Mouse (Mus musculus): Measurements from ENCODE around the gene Fam43a. TPM values are rescaled to one million over a fixed set of nuclear protein-coding genes. Genes with fewer than 3 reads are reported as not detected.

Gene Fam43a
- polyA plus RNA-seq, 1 experiment from 2014 or later = 10.2 TPM

DNA sequence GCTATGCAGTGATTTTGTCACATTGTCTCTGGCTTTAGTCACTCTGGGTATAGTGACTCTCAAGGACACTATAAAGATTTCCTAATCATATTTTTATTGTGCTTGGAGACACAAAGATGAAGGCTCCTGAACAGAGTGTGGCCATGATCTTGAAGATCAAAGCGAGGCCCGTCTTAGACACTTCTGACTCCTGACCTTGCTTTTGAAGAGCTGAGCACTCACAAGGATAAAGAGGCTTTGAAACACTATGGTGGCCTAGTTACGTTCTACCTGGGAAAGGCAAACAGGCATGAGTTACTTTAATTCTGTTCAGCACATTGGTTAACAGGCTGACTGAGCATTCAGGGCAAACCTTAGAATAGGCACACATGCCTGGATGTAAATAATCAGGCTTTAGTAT is 16.8 kb downstream of the Fam43a start:
- Histone ChIP-seq H3K4me1 (replicated peaks; ENCODE audit: control insufficient read depth, insufficient read depth, low read length) (no peaks in the 10 kb centered on the region), H3K4me2 (replicated peaks) (no peak overlapping the region), H3K27me3 (ENCODE audit: control insufficient read depth, insufficient read depth, low read length) (no peaks in the 10 kb centered on the region; the same call in 1 of the 2 replicates), H3K27ac (no peak overlapping the region), H3K9ac (no peak overlapping the region), H3K9me3 (ENCODE audit: control insufficient read depth, low read length) (no peaks in the 10 kb centered on the region), H3K4me3 (replicated peaks; ENCODE audit: low read length) (no peak overlapping the region), H3K36me3 (replicated peaks; ENCODE audit: control insufficient read depth, insufficient read depth) (no peaks in the 10 kb centered on the region)
- ATAC-seq (ENCODE audit: low FRiP score) (no peak), DNase-seq (ENCODE audit: low spot score) (no peak)
- WGBS = 89% methylated on average over 3 of the region's 3 CpGs

- H3K4me2 ChIP-seq (replicated peaks) = no peak overlapping the region
- H3K36me3 ChIP-seq (replicated peaks; ENCODE audit: control insufficient read depth, insufficient read depth) = no peaks in the 10 kb centered on the region
- no peak for ATAC-seq (ENCODE audit: low FRiP score)
- no peaks in the 10 kb centered on the region; the same call in 1 of the 2 replicates for H3K27me3 ChIP-seq (ENCODE audit: control insufficient read depth, insufficient read depth, low read length)
- no peak overlapping the region for H3K9ac ChIP-seq
- no peak for DNase-seq (ENCODE audit: low spot score)
- no peak overlapping the region for H3K27ac ChIP-seq
- no peak overlapping the region for H3K4me3 ChIP-seq (replicated peaks; ENCODE audit: low read length)
- no peaks in the 10 kb centered on the region for H3K9me3 ChIP-seq (ENCODE audit: control insufficient read depth, low read length)
- WGBS = 85% methylated on average over 7 of the region's 7 CpGs
- H3K4me1 ChIP-seq (replicated peaks; ENCODE audit: control insufficient read depth, insufficient read depth, low read length) = no peaks in the 10 kb centered on the region
These were observed 24.1 kb downstream of the Fam43a start for GRCm38 (mm10) chr16:30623645-30624044.

DNA sequence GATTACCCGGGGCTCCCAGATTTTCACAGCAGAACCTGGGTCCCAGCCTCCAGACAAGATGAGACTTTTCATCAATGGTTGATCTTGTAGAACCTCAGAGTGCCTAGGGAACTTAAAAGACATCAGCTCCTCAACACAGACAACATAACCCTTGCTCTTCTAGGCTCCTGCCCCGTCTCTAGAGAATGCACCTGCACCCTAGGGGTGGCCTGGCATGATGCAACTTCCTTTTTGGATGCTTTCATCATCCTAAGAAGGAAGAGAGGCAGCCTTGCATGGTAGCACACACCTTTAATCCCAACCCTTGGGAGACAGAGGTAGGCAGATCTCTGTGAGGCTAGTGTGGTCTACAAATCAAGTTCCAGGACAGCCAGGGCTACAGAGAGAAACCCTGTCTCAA is 25.1 kb downstream of the Fam43a start:
- H3K9me3 ChIP-seq (ENCODE audit: control insufficient read depth, low read length) = no peaks in the 10 kb centered on the region
- no peak for ATAC-seq (ENCODE audit: low FRiP score)
- no peak for DNase-seq (ENCODE audit: low spot score)
- no peaks in the 10 kb centered on the region for H3K27me3 ChIP-seq (ENCODE audit: control insufficient read depth, insufficient read depth, low read length)
- H3K27ac ChIP-seq = no peak overlapping the region
- no peak overlapping the region for H3K4me2 ChIP-seq (replicated peaks)
- no peaks in the 10 kb centered on the region for H3K4me1 ChIP-seq (replicated peaks; ENCODE audit: control insufficient read depth, insufficient read depth, low read length)
- H3K4me3 ChIP-seq (replicated peaks; ENCODE audit: low read length) = no peak overlapping the region
- WGBS = 76% methylated on average over 2 of the region's 2 CpGs
- H3K36me3 ChIP-seq (replicated peaks; ENCODE audit: control insufficient read depth, insufficient read depth) = no peaks in the 10 kb centered on the region
- H3K9ac ChIP-seq = no peak overlapping the region

- Histone ChIP-seq H3K4me3 (replicated peaks; ENCODE audit: low read length) (no peak overlapping the region), H3K27me3 (ENCODE audit: control insufficient read depth, insufficient read depth, low read length) (no peaks in the 10 kb centered on the region), H3K4me2 (replicated peaks) (no peak overlapping the region), H3K9ac (no peak overlapping the region), H3K4me1 (replicated peaks; ENCODE audit: control insufficient read depth, insufficient read depth, low read length) (no peaks in the 10 kb centered on the region), H3K9me3 (ENCODE audit: control insufficient read depth, low read length) (no peaks in the 10 kb centered on the region), H3K36me3 (replicated peaks; ENCODE audit: control insufficient read depth, insufficient read depth) (no peaks in the 10 kb centered on the region), H3K27ac (no peak overlapping the region)
- WGBS = 56% methylated on average over 11 of the region's 11 CpGs
- ATAC-seq (ENCODE audit: low FRiP score) (no peak), DNase-seq (ENCODE audit: low spot score) (no peak)
These were observed 28.2 kb downstream of the Fam43a start for GRCm38 (mm10) chr16:30627586-30628337.

GRCm38 (mm10) chr16:30628401-30628800 is 28.9 kb downstream of the Fam43a start:
- no peaks in the 10 kb centered on the region for H3K36me3 ChIP-seq (replicated peaks; ENCODE audit: control insufficient read depth, insufficient read depth)
- DNase-seq (ENCODE audit: low spot score) (no peak), ATAC-seq (ENCODE audit: low FRiP score) (no peak)
- H3K27ac ChIP-seq = no peak overlapping the region
- WGBS = 60% methylated on average over 6 of the region's 6 CpGs
- H3K4me3 ChIP-seq (replicated peaks; ENCODE audit: low read length) = no peak overlapping the region
- H3K27me3 ChIP-seq (ENCODE audit: control insufficient read depth, insufficient read depth, low read length) = no peaks in the 10 kb centered on the region
- no peak overlapping the region for H3K9ac ChIP-seq
- H3K4me2 ChIP-seq (replicated peaks) = no peak overlapping the region
- no peaks in the 10 kb centered on the region for H3K4me1 ChIP-seq (replicated peaks; ENCODE audit: control insufficient read depth, insufficient read depth, low read length)
- H3K9me3 ChIP-seq (ENCODE audit: control insufficient read depth, low read length) = no peaks in the 10 kb centered on the region

GRCm38 (mm10) chr16:30629509-30629908 is 30.0 kb downstream of the Fam43a start:
- Histone ChIP-seq H3K4me2 (replicated peaks) (no peak overlapping the region), H3K4me3 (replicated peaks; ENCODE audit: low read length) (no peak overlapping the region), H3K9me3 (ENCODE audit: control insufficient read depth, low read length) (no peaks in the 10 kb centered on the region), H3K4me1 (replicated peaks; ENCODE audit: control insufficient read depth, insufficient read depth, low read length) (no peaks in the 10 kb centered on the region), H3K27me3 (ENCODE audit: control insufficient read depth, insufficient read depth, low read length) (no peaks in the 10 kb centered on the region), H3K27ac (no peak overlapping the region), H3K36me3 (replicated peaks; ENCODE audit: control insufficient read depth, insufficient read depth) (no peaks in the 10 kb centered on the region), H3K9ac (no peak overlapping the region)
- DNase-seq (ENCODE audit: low spot score) (no peak), ATAC-seq (ENCODE audit: low FRiP score) (no peak)
- WGBS = 94% methylated on average over 5 of the region's 5 CpGs

GRCm38 (mm10) chr16:30633906-30634746 is 34.6 kb downstream of the Fam43a start:
- Histone ChIP-seq H3K27ac (no peak overlapping the region), H3K9me3 (ENCODE audit: control insufficient read depth, low read length) (no peaks in the 10 kb centered on the region), H3K4me2 (replicated peaks) (no peak overlapping the region), H3K9ac (no peak overlapping the region), H3K36me3 (replicated peaks; ENCODE audit: control insufficient read depth, insufficient read depth) (no peaks in the 10 kb centered on the region), H3K4me3 (replicated peaks; ENCODE audit: low read length) (no peak overlapping the region), H3K27me3 (ENCODE audit: control insufficient read depth, insufficient read depth, low read length) (no peaks in the 10 kb centered on the region), H3K4me1 (replicated peaks; ENCODE audit: control insufficient read depth, insufficient read depth, low read length) (no peaks in the 10 kb centered on the region)
- DNase-seq (ENCODE audit: low spot score) (no peak), ATAC-seq (ENCODE audit: low FRiP score) (no peak)
- WGBS = 58% methylated on average over 8 of the region's 8 CpGs

DNA sequence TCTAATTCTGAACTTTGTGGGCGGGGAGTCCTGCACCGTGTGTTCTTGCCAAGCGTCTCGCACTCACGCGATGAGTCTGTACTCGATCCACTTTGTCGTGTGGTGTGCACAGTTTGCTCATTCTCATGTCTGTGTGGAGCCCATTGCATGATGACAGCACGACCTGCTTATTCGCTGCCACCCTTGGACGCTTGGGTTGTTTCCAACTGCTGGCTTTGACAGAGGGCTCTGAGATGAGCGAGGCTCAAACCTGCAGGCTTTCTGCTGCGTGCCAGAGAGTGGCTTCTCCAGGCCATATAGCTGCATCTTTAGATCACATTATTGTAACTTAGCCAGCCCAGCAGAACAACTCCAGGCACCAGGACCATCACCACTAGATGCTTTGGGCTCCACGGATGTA is 39.1 kb downstream of the Fam43a start:
- no peak for DNase-seq (ENCODE audit: low spot score)
- H3K27ac ChIP-seq = no peak overlapping the region
- no peak for ATAC-seq (ENCODE audit: low FRiP score)
- 89% methylated on average over 14 of the region's 14 CpGs for WGBS
- H3K36me3 ChIP-seq (replicated peaks; ENCODE audit: control insufficient read depth, insufficient read depth) = no peaks in the 10 kb centered on the region
- no peak overlapping the region for H3K4me3 ChIP-seq (replicated peaks; ENCODE audit: low read length)
- no peaks in the 10 kb centered on the region for H3K4me1 ChIP-seq (replicated peaks; ENCODE audit: control insufficient read depth, insufficient read depth, low read length)
- no peak overlapping the region for H3K4me2 ChIP-seq (replicated peaks)
- H3K9me3 ChIP-seq (ENCODE audit: control insufficient read depth, low read length) = no peaks in the 10 kb centered on the region
- no peaks in the 10 kb centered on the region for H3K27me3 ChIP-seq (ENCODE audit: control insufficient read depth, insufficient read depth, low read length)
- no peak overlapping the region for H3K9ac ChIP-seq

- 23% methylated on average over 2 of the region's 2 CpGs for WGBS
- H3K4me3 ChIP-seq (replicated peaks; ENCODE audit: low read length) = no peak overlapping the region
- no peak for DNase-seq (ENCODE audit: low spot score)
- H3K27me3 ChIP-seq (ENCODE audit: control insufficient read depth, insufficient read depth, low read length) = no peaks in the 10 kb centered on the region
- no peaks in the 10 kb centered on the region for H3K9me3 ChIP-seq (ENCODE audit: control insufficient read depth, low read length)
- no peaks in the 10 kb centered on the region for H3K36me3 ChIP-seq (replicated peaks; ENCODE audit: control insufficient read depth, insufficient read depth)
- no peaks in the 10 kb centered on the region for H3K4me1 ChIP-seq (replicated peaks; ENCODE audit: control insufficient read depth, insufficient read depth, low read length)
- no peak overlapping the region for H3K9ac ChIP-seq
- no peak overlapping the region for H3K4me2 ChIP-seq (replicated peaks)
- H3K27ac ChIP-seq = no peak overlapping the region
- ATAC-seq (ENCODE audit: low FRiP score) = no peak
These were observed 41.1 kb downstream of the Fam43a start for GRCm38 (mm10) chr16:30640591-30640990.
